Mouse (Mus musculus) midbrain, embryonic 16.5 days (tissue): ENCODE results near the gene Tomt. TPM values are rescaled to one million over a fixed set of nuclear protein-coding genes. Genes with fewer than 3 reads are reported as not detected.

Source experiments
- ATAC-seq: fragments of 200-750 bp; cut with Nextera tagmentation; 2 replicates; pipeline ENCODE4 v1.8.0; 2017; ENCODE audit warnings: moderate TSS enrichment
- H3K27ac ChIP-seq: fragments of 300-500 bp; sonication (generic); 2 replicates; pipeline ENCODE4 v1.5.1; 2014; ENCODE audit warnings: mild to moderate bottlenecking, low read length, mixed read lengths
- H3K27me3 ChIP-seq: fragments of 300-500 bp; sonication (generic); 2 replicates; pipeline ENCODE4 v1.6.1; 2014; ENCODE audit warnings: low read depth, low read length, mixed read lengths; ENCODE audit not compliant: control insufficient read depth, insufficient read depth
- H3K36me3 ChIP-seq: fragments of 300-500 bp; sonication (generic); 2 replicates; pipeline ENCODE4 v1.6.1; 2014; ENCODE audit warnings: mild to moderate bottlenecking, low read length, moderate library complexity, mixed read lengths; ENCODE audit not compliant: control insufficient read depth, insufficient read depth
- H3K4me1 ChIP-seq: fragments of 300-500 bp; sonication (generic); 2 replicates; pipeline ENCODE4 v1.6.1; 2014; ENCODE audit warnings: mild to moderate bottlenecking, low read length, mixed read lengths; ENCODE audit not compliant: control insufficient read depth, insufficient read depth
- H3K4me2 ChIP-seq: fragments of 300-500 bp; sonication (generic); 2 replicates; pipeline ENCODE4 v1.6.1; 2014; ENCODE audit warnings: mild to moderate bottlenecking, low read length, mixed read lengths
- H3K4me3 ChIP-seq: fragments of 300-500 bp; sonication (generic); 2 replicates; pipeline ENCODE4 v1.5.1; 2014; ENCODE audit warnings: low read depth, mild to moderate bottlenecking, low read length, moderate library complexity, mixed read lengths
- H3K9ac ChIP-seq: fragments of 300-500 bp; sonication (generic); 2 replicates; pipeline ENCODE4 v1.6.1; 2014; ENCODE audit warnings: low read depth, low read length, mixed read lengths
- H3K9me3 ChIP-seq: fragments of 300-500 bp; sonication (generic); replicated peaks from 2 replicates; pipeline ENCODE4 v1.6.1; 2014; ENCODE audit warnings: mild to moderate bottlenecking, low read length, mixed read lengths; ENCODE audit not compliant: control insufficient read depth, poor library complexity, severe bottlenecking
- WGBS: fragments of 180-500 bp; shearing (Covaris S2); extraction: QIAGEN DNeasy Blood & Tissue Kit; methylation state at CpG from one replicate; pipeline ENCODE4 v1.1.7; 2014; 5-methylcytosine and 5-hydroxymethylcytosine counted together
- polyA plus RNA-seq: library from polyadenylated mRNA; unstranded; fragments of >200 nt; fragmentation: Nextera tagmentation; extraction: Ambion mirVana; gene quantifications from 2 replicates; pipeline ENCODE4 v1.2.1, GENCODE M21; 2015

The Tomt gene
- polyA plus RNA-seq, 1 experiment from 2014 or later: 0.35 TPM

GRCm38 (mm10) chr7:101895695-101896094, 10.5 kb downstream of the Tomt start:
- Histone ChIP-seq H3K36me3 (no peaks in the 10 kb centered on the region), H3K4me3 (peak overlapping the region; percentile 66), H3K9ac (peak overlapping the region; percentile 72), H3K9me3 (no peaks in the 10 kb centered on the region), H3K4me2 (peak overlapping the region; percentile 45), H3K27me3 (no peaks in the 10 kb centered on the region), H3K27ac (peak overlapping the region; percentile 90), H3K4me1 (peaks cover 10% of the 10 kb centered on the region; the same call in 1 of the 2 replicates)
- 34% methylated on average over 9 of the region's 9 CpGs for WGBS
- ATAC-seq: peak; percentile 4

GRCm38 (mm10) chr7:101888460-101888859, 17.7 kb downstream of the Tomt start:
- H3K4me1 ChIP-seq: no peaks in the 10 kb centered on the region
- no peaks in the 10 kb centered on the region for H3K27me3 ChIP-seq
- no peak for ATAC-seq
- no peaks in the 10 kb centered on the region for H3K9me3 ChIP-seq
- H3K9ac ChIP-seq: no peak overlapping the region
- no peak overlapping the region for H3K4me3 ChIP-seq
- 82% methylated on average over 4 of the region's 4 CpGs for WGBS
- no peaks in the 10 kb centered on the region for H3K36me3 ChIP-seq
- no peak overlapping the region for H3K27ac ChIP-seq
- H3K4me2 ChIP-seq: no peak overlapping the region

GRCm38 (mm10) chr7:101886274-101886673, 19.9 kb downstream of the Tomt start:
- Histone ChIP-seq H3K9me3 (no peaks in the 10 kb centered on the region), H3K27me3 (no peaks in the 10 kb centered on the region), H3K4me1 (no peaks in the 10 kb centered on the region), H3K36me3 (no peaks in the 10 kb centered on the region), H3K4me3 (no peak overlapping the region), H3K27ac (no peak overlapping the region), H3K4me2 (no peak overlapping the region), H3K9ac (no peak overlapping the region)
- ATAC-seq: no peak
- WGBS: 90% methylated on average over 6 of the region's 6 CpGs

- no peak overlapping the region for H3K9ac ChIP-seq
- no peak overlapping the region for H3K4me3 ChIP-seq
- H3K4me1 ChIP-seq: no peaks in the 10 kb centered on the region
- H3K27me3 ChIP-seq: no peaks in the 10 kb centered on the region
- no peak for ATAC-seq
- H3K36me3 ChIP-seq: no peaks in the 10 kb centered on the region
- H3K9me3 ChIP-seq: no peaks in the 10 kb centered on the region
- WGBS: 95% methylated on average over 4 of the region's 4 CpGs
- H3K27ac ChIP-seq: no peak overlapping the region
- H3K4me2 ChIP-seq: no peak overlapping the region
Measured at GRCm38 (mm10) chr7:101884160-101884559, 22.0 kb downstream of the Tomt start.

- no peak for ATAC-seq
- Histone ChIP-seq H3K27me3 (no peaks in the 10 kb centered on the region), H3K9me3 (no peaks in the 10 kb centered on the region), H3K4me1 (no peaks in the 10 kb centered on the region), H3K36me3 (no peaks in the 10 kb centered on the region), H3K9ac (no peak overlapping the region), H3K27ac (no peak overlapping the region), H3K4me2 (no peak overlapping the region), H3K4me3 (no peak overlapping the region)
- WGBS: 62% methylated on average over 9 of the region's 9 CpGs
Measured at GRCm38 (mm10) chr7:101882413-101883154, 23.6 kb downstream of the Tomt start.

GRCm38 (mm10) chr7:101880855-101881254, 25.3 kb downstream of the Tomt start:
- ATAC-seq: no peak
- no peaks in the 10 kb centered on the region for H3K4me1 ChIP-seq
- no peaks in the 10 kb centered on the region for H3K36me3 ChIP-seq
- whole genome bisulfite sequencing: 74% methylated on average over 4 of the region's 4 CpGs
- no peak overlapping the region for H3K4me3 ChIP-seq
- H3K4me2 ChIP-seq: no peak overlapping the region
- H3K9me3 ChIP-seq: no peaks in the 10 kb centered on the region
- H3K9ac ChIP-seq: no peak overlapping the region
- H3K27me3 ChIP-seq: no peaks in the 10 kb centered on the region
- H3K27ac ChIP-seq: no peak overlapping the region

GRCm38 (mm10) chr7:101875978-101876377, 30.2 kb downstream of the Tomt start:
- WGBS: 97% methylated on average over 1 of the region's 1 CpGs
- ATAC-seq: no peak
- no peak overlapping the region for H3K4me2 ChIP-seq
- H3K4me1 ChIP-seq: no peaks in the 10 kb centered on the region
- no peaks in the 10 kb centered on the region for H3K36me3 ChIP-seq
- H3K27me3 ChIP-seq: no peaks in the 10 kb centered on the region
- no peak overlapping the region for H3K9ac ChIP-seq
- no peak overlapping the region for H3K27ac ChIP-seq
- H3K4me3 ChIP-seq: no peak overlapping the region
- H3K9me3 ChIP-seq: no peaks in the 10 kb centered on the region

- no peak overlapping the region for H3K9ac ChIP-seq
- no peak overlapping the region for H3K4me3 ChIP-seq
- no peaks in the 10 kb centered on the region for H3K4me1 ChIP-seq
- H3K9me3 ChIP-seq: no peaks in the 10 kb centered on the region
- WGBS: 92% methylated on average over 3 of the region's 3 CpGs
- H3K27me3 ChIP-seq: no peaks in the 10 kb centered on the region
- no peak for ATAC-seq
- no peak overlapping the region for H3K4me2 ChIP-seq
- no peaks in the 10 kb centered on the region for H3K36me3 ChIP-seq
- no peak overlapping the region for H3K27ac ChIP-seq
Measured at GRCm38 (mm10) chr7:101871296-101871695, 34.9 kb downstream of the Tomt start.

- H3K27ac ChIP-seq: no peak within 1 kb of the TSS
- no peak within 1 kb of the TSS for H3K9ac ChIP-seq
- no peak within 1 kb of the TSS for H3K4me2 ChIP-seq
- ATAC-seq: no peak
- H3K36me3 ChIP-seq: no peaks in the 10 kb centered on the region
- no peaks in the 10 kb centered on the region for H3K27me3 ChIP-seq
- H3K4me3 ChIP-seq: no peak within 1 kb of the TSS
- WGBS: 74% methylated on average over 2 of the region's 2 CpGs
- H3K4me1 ChIP-seq: no peaks in the 10 kb centered on the region
- H3K9me3 ChIP-seq: no peaks in the 10 kb centered on the region
Measured at GRCm38 (mm10) chr7:101870629-101871028, 35.5 kb downstream of the Tomt start, which contains the start of gene Folr1. TSS of gene Folr1 (minus strand) at chr7:101870788.
